Mouse (Mus musculus): ENCODE data around the gene Dus3l.

Dus3l gene

GRCm38 (mm10) chr17:56753452-56753851 lies 11.1 kb upstream of the Dus3l start:
- in situ Hi-C loops (cut with MboI, MseI): no loop called here

- in situ Hi-C loops (cut with MboI, MseI): no loop called here
Measured at GRCm38 (mm10) chr17:56754271-56755185, 10.0 kb upstream of the Dus3l start.

- in situ Hi-C loops (cut with MboI, MseI): no loop called here
Measured at GRCm38 (mm10) chr17:56756703-56757399, 7.7 kb upstream of the Dus3l start.

- in situ Hi-C loops (cut with MboI, MseI): no loop called here
Measured at GRCm38 (mm10) chr17:56757416-56758123, 7.0 kb upstream of the Dus3l start, which contains the start of gene Nrtn. Gene Nrtn (minus strand): TSS chr17:56757530.

- in situ Hi-C loops (cut with MboI, MseI): no loop called here
Measured at GRCm38 (mm10) chr17:56758132-56758531, 6.4 kb upstream of the Dus3l start.

GRCm38 (mm10) chr17:56759261-56759660 lies 5.3 kb upstream of the Dus3l start:
- in situ Hi-C loops (cut with MboI, MseI): no loop called here

- in situ Hi-C loops (cut with MboI, MseI): loop anchor here in 1 of 2 experiments (5.0 kb wide), 1 partner anchor 44 kb away; the partner anchor contains the start of genes Ndufa11 and Vmac
Measured at GRCm38 (mm10) chr17:56761077-56761476, 3.5 kb upstream of the Dus3l start.

GRCm38 (mm10) chr17:56761991-56762410 lies 2.6 kb upstream of the Dus3l start:
- in situ Hi-C loops (cut with MboI, MseI): loop anchor here in 1 of 2 experiments (5.0 kb wide), 1 partner anchor 45 kb away; the partner anchor contains the start of genes Ndufa11 and Vmac

GRCm38 (mm10) chr17:56762769-56763731 lies 1.5 kb upstream of the Dus3l start:
- in situ Hi-C loops (cut with MboI, MseI): loop anchor here in 1 of 2 experiments (5.0 kb wide), 1 partner anchor 46 kb away; the partner anchor contains the start of genes Ndufa11 and Vmac

GRCm38 (mm10) chr17:56763741-56764250 lies 761 bp upstream of the Dus3l start:
- in situ Hi-C loops (cut with MboI, MseI): loop anchor here in 1 of 2 experiments (5.0 kb wide), 1 partner anchor 46 kb away; the partner anchor contains the start of genes Ndufa11 and Vmac

- in situ Hi-C loops (cut with MboI, MseI): loop anchor here in 1 of 2 experiments (5.0 kb wide), 1 partner anchor 62 kb away; no protein-coding TSS in a partner anchor
Measured at GRCm38 (mm10) chr17:56765431-56765830, 874 bp downstream of the Dus3l start.

GRCm38 (mm10) chr17:56766631-56767405 lies 2.3 kb downstream of the Dus3l start:
- in situ Hi-C loops (cut with MboI, MseI): loop anchor here in 1 of 2 experiments (5.0 kb wide), 1 partner anchor 60 kb away; no protein-coding TSS in a partner anchor

- in situ Hi-C loops (cut with MboI, MseI): loop anchor here in 1 of 2 experiments (5.0 kb wide), 1 partner anchor 60 kb away; no protein-coding TSS in a partner anchor
Measured at GRCm38 (mm10) chr17:56767531-56768135, 3.1 kb downstream of the Dus3l start.

- in situ Hi-C loops (cut with MboI, MseI): loop anchor here in 1 of 2 experiments (5.0 kb wide), 1 partner anchor 58 kb away; no protein-coding TSS in a partner anchor
Measured at GRCm38 (mm10) chr17:56768941-56769340, 4.4 kb downstream of the Dus3l start.

GRCm38 (mm10) chr17:56769950-56770349 lies 5.4 kb downstream of the Dus3l start, which contains the start of gene Prr22:
Gene Prr22 (plus strand): TSS chr17:56770250.
- in situ Hi-C loops (cut with MboI, MseI): loop anchor here in 1 of 2 experiments (5.0 kb wide), 1 partner anchor 57 kb away; no protein-coding TSS in a partner anchor

- in situ Hi-C loops (cut with MboI, MseI): no loop called here
Measured at GRCm38 (mm10) chr17:56777568-56777967, 13.0 kb downstream of the Dus3l start.

- in situ Hi-C loops (cut with MboI, MseI): no loop called here
Measured at GRCm38 (mm10) chr17:56778779-56779362, 14.3 kb downstream of the Dus3l start.

All from T-helper 17 cell (primary cell).